Comparison of ENCODE assay signal across 8 mouse cellular contexts in the genomic region with DNA sequence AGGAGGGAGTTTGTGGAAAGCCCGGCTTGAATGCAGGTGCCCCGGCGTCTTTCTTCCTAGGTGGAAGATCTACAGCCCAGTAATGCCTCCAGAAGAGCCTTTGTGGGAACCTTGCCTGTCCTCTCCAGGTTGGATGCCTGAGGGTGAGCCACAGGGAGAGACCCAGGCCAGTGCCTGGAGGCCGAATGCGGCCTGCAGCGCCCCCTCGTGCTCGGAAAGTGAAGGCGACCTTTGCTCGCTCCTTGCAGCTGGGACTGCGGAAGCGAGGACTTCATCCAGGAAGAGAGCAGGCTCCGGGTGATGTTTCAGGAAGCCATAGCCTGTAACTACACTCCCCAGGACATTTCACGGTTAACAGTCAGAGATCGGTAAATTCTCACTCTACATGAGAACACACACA. TPM values are rescaled to one million over a fixed set of nuclear protein-coding genes. Genes with fewer than 3 reads are reported as not detected.
DNase-seq lines count a peak whose midpoint lies in the region; ATAC-seq and TF ChIP-seq lines count a peak whose summit lies in the region.

No protein-coding gene starts in this region.

- no peak overlapping the region for H3K4me3 ChIP-seq in E14TG2a.4 (replicated peaks; ENCODE audit: low read length)
- H3K4me3 ChIP-seq in stomach, postnatal 0 days (ENCODE audit: low read depth, low read length): no peak overlapping the region

- 11% methylated on average over 15 of the region's 15 CpGs for WGBS in stomach, postnatal 0 days

- no peak overlapping the region for H3K27ac ChIP-seq in stomach, postnatal 0 days (replicated peaks)

- peak; percentile 5 to 12 for DNase-seq in cerebellum, postnatal 36 days
- DNase-seq in embryo, embryonic 10.5 days (ENCODE audit: low spot score): peak; percentile 77
- DNase-seq in heart, postnatal 14 days: peak; percentile 35 to 62
- DNase-seq in layer of hippocampus, postnatal 14 days (ENCODE audit: low spot score in 2 of 2): peak; percentile 46 to 54
- peak; percentile 64 for DNase-seq in stomach, postnatal 0 days (ENCODE audit: low spot score)

- H3K27me3 ChIP-seq in E14TG2a.4 (ENCODE audit: insufficient read depth, low read length): peaks cover 6% of the 10 kb centered on the region; the same call in 1 of the 2 replicates
- H3K27me3 ChIP-seq in stomach, postnatal 0 days (ENCODE audit: control insufficient read depth, insufficient read depth, low read length): no peaks in the 10 kb centered on the region

- intact Hi-C loops in heart, postnatal 14 days (cut with DNase I): loop anchor here (10.0 kb wide), 1 partner anchor 274 kb away; no protein-coding TSS in a partner anchor

- peak; percentile 24; the same call in 1 of the 2 replicates for TF ChIP-seq CTCF in E14TG2a.4 (conservative IDR thresholded peaks at IDR 0.05; ENCODE audit: low read length)
- TF ChIP-seq CTCF in stomach, postnatal 0 days (IDR thresholded peaks at IDR 0.05; ENCODE audit: low read depth): peak; percentile 74

- H3K9ac ChIP-seq in stomach, postnatal 0 days (ENCODE audit: low read length): no peak overlapping the region

- no peaks in the 10 kb centered on the region for H3K9me3 ChIP-seq in E14TG2a.4 (ENCODE audit: low read length)
- H3K9me3 ChIP-seq in stomach, postnatal 0 days (ENCODE audit: control insufficient read depth, low read length): no peaks in the 10 kb centered on the region

- ATAC-seq in cerebellum, adult (ENCODE audit: insufficient number of reproducible peaks, low FRiP score, low TSS enrichment): no peak
- peak; percentile 62 for ATAC-seq in megakaryocyte-erythroid progenitor cell, adult 5-6 weeks (replicated peaks; ENCODE audit: low FRiP score, low TSS enrichment, poor library complexity, severe bottlenecking)
- peak; percentile 42; the same call in 1 of the 2 replicates for ATAC-seq in stomach, postnatal 0 days (ENCODE audit: low FRiP score, low TSS enrichment)

- H3K4me2 ChIP-seq in stomach, postnatal 0 days (replicated peaks; ENCODE audit: low read depth): no peak overlapping the region

- TF ChIP-seq EP300 in stomach, postnatal 0 days (optimal IDR thresholded peaks at IDR 0.05): no peak

- H3K4me1 ChIP-seq in E14TG2a.4 (replicated peaks; ENCODE audit: low read depth, low read length): peaks cover 8% of the 10 kb centered on the region; the same call in 1 of the 2 replicates
- H3K4me1 ChIP-seq in stomach, postnatal 0 days (replicated peaks; ENCODE audit: control insufficient read depth, insufficient read depth): no peaks in the 10 kb centered on the region

- no peaks in the 10 kb centered on the region for H3K36me3 ChIP-seq in E14TG2a.4 (ENCODE audit: insufficient read depth, low read length)
- H3K36me3 ChIP-seq in stomach, postnatal 0 days (ENCODE audit: control insufficient read depth, insufficient read depth, low read length): no peaks in the 10 kb centered on the region

RNA-seq across cellular contexts. Expression of a gene that starts 35.9 kb away (rescaled TPM):
- under 1 TPM; 0.46 to 0.50 TPM for total RNA-seq in heart, postnatal 14 days (2021)
- total RNA-seq in layer of hippocampus, postnatal 14 days (2021): not detected
- not detected in 2 replicates for total RNA-seq in megakaryocyte-erythroid progenitor cell, adult 5-6 weeks (2014; fragmentation: Nextera tagmentation)
- total RNA-seq in megakaryocyte-erythroid progenitor cell, adult 5-6 weeks (2017): not detected in 2 replicates
- polyA plus RNA-seq in stomach, postnatal 0 days (2015; fragmentation: Nextera tagmentation; extraction: Ambion mirVana): 0.07 and 0.21 TPM in 2 replicates

Comparison
In these comparisons a context has a peak if more than half of its experiments do, and no peak if none do; other contexts are left out.
1. DNase-seq: peak in every context shown above with its lines; median percentile 77 in embryo, embryonic 10.5 days; 64 in stomach, postnatal 0 days; 50 in layer of hippocampus, postnatal 14 days; 48 in heart, postnatal 14 days; 8 in cerebellum, postnatal 36 days.